In the genomic region with DNA sequence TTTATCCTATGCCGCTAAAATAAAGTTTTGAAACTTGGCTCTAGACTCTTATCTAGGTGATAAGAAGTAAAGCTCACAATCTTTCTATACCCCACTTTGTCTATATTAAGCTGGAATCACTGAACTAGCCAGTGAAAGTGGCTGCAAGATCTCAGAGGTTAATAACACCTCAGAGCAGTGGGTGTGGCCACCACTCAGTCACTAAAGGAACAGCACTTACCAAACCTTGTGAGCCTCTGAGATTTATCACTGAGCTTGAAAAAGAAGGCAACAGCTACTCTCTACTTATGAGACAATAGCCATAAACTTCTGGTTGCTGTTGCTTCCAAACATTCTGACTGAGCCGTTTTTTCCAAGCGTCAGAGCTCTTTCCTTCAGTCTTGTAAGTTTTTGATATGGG, we compare ENCODE assay signal across 15 mouse cellular contexts.
"Had no signal": no experiment of that assay in that cellular context is flagged by ENCODE, and none has a peak within 500 bp of the region (broad histone marks: within the 10 kb centered on the region; RNA-seq: fewer than 3 reads in every experiment).

No protein-coding gene starts in this region.

- ATAC-seq: liver, embryonic 12.5 days; midbrain, embryonic 15.5 days had no signal

- H3K4me3 ChIP-seq: layer of hippocampus, adult 2 months; liver, embryonic 12.5 days; midbrain, embryonic 15.5 days; neural tube, embryonic 13.5 days; stomach, embryonic 15.5 days had no signal

- H3K36me3 ChIP-seq: liver, embryonic 12.5 days; midbrain, embryonic 15.5 days; neural tube, embryonic 13.5 days; stomach, embryonic 15.5 days had no signal

- H3K27me3 ChIP-seq: liver, embryonic 12.5 days; midbrain, embryonic 15.5 days; neural tube, embryonic 13.5 days; stomach, embryonic 15.5 days had no signal

- H3K4me1 ChIP-seq: liver, embryonic 12.5 days; stomach, embryonic 15.5 days had no signal

- H3K9ac ChIP-seq: liver, embryonic 12.5 days; midbrain, embryonic 15.5 days; neural tube, embryonic 13.5 days; stomach, embryonic 15.5 days had no signal

- H3K4me2 ChIP-seq: liver, embryonic 12.5 days; midbrain, embryonic 15.5 days; neural tube, embryonic 13.5 days; stomach, embryonic 15.5 days had no signal

- H3K27ac ChIP-seq: kidney, postnatal 0 days; layer of hippocampus, adult 2 months; liver, embryonic 12.5 days; midbrain, embryonic 15.5 days; stomach, embryonic 15.5 days had no signal

- H3K9me3 ChIP-seq: liver, embryonic 12.5 days; midbrain, embryonic 15.5 days; neural tube, embryonic 13.5 days; stomach, embryonic 15.5 days had no signal

- DNase-seq: kidney, adult 11 months; kidney, adult 9 months; kidney, postnatal 4 days; left cerebral cortex, postnatal 4 days; lung, postnatal 36 days; right cerebral cortex, postnatal 4 days; spleen, adult 18-20 months; thymus, adult 2 months; thymus, postnatal 36 days had no signal
